Mouse (Mus musculus) limb, embryonic 14.5 days (tissue): ENCODE measurements around the gene Plxdc2. TPM values are rescaled to one million over a fixed set of nuclear protein-coding genes. Genes with fewer than 3 reads are reported as not detected.

Experiments
- ATAC-seq: fragments of 200-750 bp; cut with Nextera tagmentation; 2 replicates; pipeline ENCODE4 v1.8.0; 2017; ENCODE audit warnings: low read depth, moderate number of reproducible peaks, moderate TSS enrichment; ENCODE audit not compliant: low FRiP score
- DNase-seq: peaks from one replicate; pipeline ENCODE4 v3.0.0-alpha.2; 2015; ENCODE audit warnings: low spot score
- H3K27ac ChIP-seq: fragments of 300-500 bp; sonication (generic); replicated peaks from 2 replicates; pipeline ENCODE4 v1.5.1; 2014; ENCODE audit warnings: low read depth, mild to moderate bottlenecking, low read length, moderate library complexity, mixed read lengths
- H3K27me3 ChIP-seq: fragments of 300-500 bp; sonication (generic); 2 replicates; pipeline ENCODE4 v1.6.1; 2014; ENCODE audit warnings: low read length, mixed read lengths; ENCODE audit not compliant: control insufficient read depth, insufficient read depth
- H3K36me3 ChIP-seq: fragments of 300-500 bp; sonication (generic); 2 replicates; pipeline ENCODE4 v1.6.1; 2014; ENCODE audit warnings: mild to moderate bottlenecking, low read length, moderate library complexity, mixed read lengths; ENCODE audit not compliant: control insufficient read depth, insufficient read depth
- H3K4me1 ChIP-seq: fragments of 300-500 bp; sonication (generic); 2 replicates; pipeline ENCODE4 v1.6.1; 2014; ENCODE audit warnings: antibody characterized with exemption, low read length, mixed read lengths; ENCODE audit not compliant: control insufficient read depth, insufficient read depth
- H3K4me2 ChIP-seq: fragments of 300-500 bp; sonication (generic); replicated peaks from 2 replicates; pipeline ENCODE4 v1.6.1; 2014; ENCODE audit warnings: low read depth, mild to moderate bottlenecking, low read length, moderate library complexity; ENCODE audit not compliant: severe bottlenecking
- H3K4me3 ChIP-seq: fragments of 300-500 bp; sonication (generic); replicated peaks from 2 replicates; pipeline ENCODE4 v1.5.1; 2014; ENCODE audit warnings: low read length
- H3K9ac ChIP-seq: fragments of 300-500 bp; sonication (generic); 2 replicates; pipeline ENCODE4 v1.6.1; 2014; ENCODE audit warnings: mild to moderate bottlenecking, low read depth, low read length, moderate library complexity; ENCODE audit not compliant: severe bottlenecking
- H3K9me3 ChIP-seq: fragments of 300-500 bp; sonication (generic); 2 replicates; pipeline ENCODE4 v1.6.1; 2016; ENCODE audit warnings: low read length; ENCODE audit not compliant: control insufficient read depth
- POLR2A ChIP-seq: fragments of 200-500 bp; IDR thresholded peaks from 2 replicates; pipeline ENCODE4 v1.8.0; 2012; ENCODE audit warnings: inconsistent platforms, mild to moderate bottlenecking, moderate library complexity, borderline replicate concordance; ENCODE audit not compliant: insufficient read depth, insufficient read length; ENCODE audit errors: extremely low read depth
- WGBS: fragments of 180-500 bp; shearing (Covaris S2); extraction: QIAGEN DNeasy Blood & Tissue Kit; methylation state at CpG from one replicate; pipeline ENCODE4 v1.1.7; 2014; 5-methylcytosine and 5-hydroxymethylcytosine counted together
- polyA plus RNA-seq, 2 experiments: library from polyadenylated mRNA; depleted of rRNA in 1 of 2; stranded (reverse) in 1 of 2; unstranded in 1 of 2; fragments of >200 nt; fragmentation: Nextera tagmentation in 1 of 2; extraction: Ambion mirVana in 1 of 2; gene quantifications; 2 replicates each; pipeline versions ENCODE4 v1.2.1 to v1.2.3; 2012 to 2014

Gene Plxdc2
- polyA plus RNA-seq, 2 experiments = 18.2 to 46.3 TPM

- ATAC-seq (no peak), DNase-seq (no peak)
- no peaks in the 10 kb centered on the region for H3K36me3 ChIP-seq
- TF ChIP-seq POLR2A = no peak
- no peak overlapping the region for H3K9ac ChIP-seq
- no peaks in the 10 kb centered on the region for H3K27me3 ChIP-seq
- no peaks in the 10 kb centered on the region for H3K9me3 ChIP-seq
- no peaks in the 10 kb centered on the region for H3K4me1 ChIP-seq
- no peak overlapping the region for H3K4me3 ChIP-seq
- H3K27ac ChIP-seq = no peak overlapping the region
- no peak overlapping the region for H3K4me2 ChIP-seq
Observed at GRCm38 (mm10) chr2:16387787-16388186, 31.7 kb downstream of the Plxdc2 start.

GRCm38 (mm10) chr2:16397501-16397900 lies 41.4 kb downstream of the Plxdc2 start:
- WGBS = 84% methylated on average over 3 of the region's 3 CpGs
- no peak for TF ChIP-seq POLR2A
- ATAC-seq (no peak), DNase-seq (no peak)
- Histone ChIP-seq H3K27ac (no peak overlapping the region), H3K36me3 (no peaks in the 10 kb centered on the region), H3K9me3 (no peaks in the 10 kb centered on the region), H3K4me1 (no peaks in the 10 kb centered on the region), H3K9ac (no peak overlapping the region), H3K4me2 (no peak overlapping the region), H3K27me3 (no peaks in the 10 kb centered on the region), H3K4me3 (no peak overlapping the region)

GRCm38 (mm10) chr2:16398006-16398405 lies 41.9 kb downstream of the Plxdc2 start:
- H3K9me3 ChIP-seq = no peaks in the 10 kb centered on the region
- DNase-seq (no peak), ATAC-seq (no peak)
- H3K36me3 ChIP-seq = no peaks in the 10 kb centered on the region
- H3K4me3 ChIP-seq = no peak overlapping the region
- no peak overlapping the region for H3K27ac ChIP-seq
- H3K4me2 ChIP-seq = no peak overlapping the region
- WGBS = 96% methylated on average over 1 of the region's 1 CpGs
- H3K9ac ChIP-seq = no peak overlapping the region
- no peaks in the 10 kb centered on the region for H3K27me3 ChIP-seq
- no peaks in the 10 kb centered on the region for H3K4me1 ChIP-seq
- no peak for TF ChIP-seq POLR2A

GRCm38 (mm10) chr2:16398896-16399295 lies 42.8 kb downstream of the Plxdc2 start:
- TF ChIP-seq POLR2A = no peak
- Histone ChIP-seq H3K27me3 (no peaks in the 10 kb centered on the region), H3K4me3 (no peak overlapping the region), H3K9me3 (no peaks in the 10 kb centered on the region), H3K27ac (no peak overlapping the region), H3K4me2 (no peak overlapping the region), H3K9ac (no peak overlapping the region), H3K36me3 (no peaks in the 10 kb centered on the region), H3K4me1 (no peaks in the 10 kb centered on the region)
- WGBS = 66% methylated on average over 10 of the region's 10 CpGs
- ATAC-seq = no peak
- no peak for DNase-seq

GRCm38 (mm10) chr2:16406508-16406907 lies 50.4 kb downstream of the Plxdc2 start:
- H3K9ac ChIP-seq = no peak overlapping the region
- H3K4me3 ChIP-seq = no peak overlapping the region
- no peak for TF ChIP-seq POLR2A
- H3K27ac ChIP-seq = no peak overlapping the region
- no peaks in the 10 kb centered on the region for H3K4me1 ChIP-seq
- H3K36me3 ChIP-seq = no peaks in the 10 kb centered on the region
- ATAC-seq (no peak), DNase-seq (no peak)
- WGBS = 66% methylated on average over 2 of the region's 2 CpGs
- no peak overlapping the region for H3K4me2 ChIP-seq
- no peaks in the 10 kb centered on the region for H3K9me3 ChIP-seq
- no peaks in the 10 kb centered on the region for H3K27me3 ChIP-seq

GRCm38 (mm10) chr2:16414340-16414976 lies 58.4 kb downstream of the Plxdc2 start:
- H3K9me3 ChIP-seq = no peaks in the 10 kb centered on the region
- ATAC-seq (no peak), DNase-seq (no peak)
- TF ChIP-seq POLR2A = no peak
- H3K9ac ChIP-seq = no peak overlapping the region
- no peak overlapping the region for H3K4me3 ChIP-seq
- 38% methylated on average over 3 of the region's 3 CpGs for WGBS
- no peaks in the 10 kb centered on the region for H3K27me3 ChIP-seq
- H3K27ac ChIP-seq = no peak overlapping the region
- H3K4me2 ChIP-seq = no peak overlapping the region
- H3K4me1 ChIP-seq = no peaks in the 10 kb centered on the region
- no peaks in the 10 kb centered on the region for H3K36me3 ChIP-seq
